Mouse (Mus musculus): ENCODE measurements around the gene Fzd1.

DNA sequence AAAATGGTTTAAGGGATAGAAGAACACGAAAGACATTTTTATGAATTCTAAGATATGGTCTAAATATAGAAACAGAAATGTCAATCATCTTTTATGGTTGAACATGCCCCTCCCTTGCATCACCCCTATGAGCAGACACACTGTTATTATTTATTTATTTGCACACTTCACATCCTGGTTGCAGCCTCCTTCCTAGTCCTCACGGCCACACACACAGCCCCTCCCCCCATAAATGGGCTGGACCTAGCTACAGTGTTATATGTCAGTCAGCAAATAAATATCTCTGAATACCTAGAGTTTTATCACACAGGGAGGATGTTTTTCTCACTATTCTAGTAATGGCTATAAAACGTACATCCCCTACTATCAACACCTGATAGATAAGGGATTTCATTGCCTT is 29.0 kb upstream of the Fzd1 start:
- no peak for TF ChIP-seq CTCF (IDR thresholded peaks at IDR 0.05; ENCODE audit: low read depth, low read length)
- TF ChIP-seq POLR2A (IDR thresholded peaks at IDR 0.05; ENCODE audit: insufficient read depth, low read length): no peak
